Mouse (Mus musculus): ENCODE data around the gene Fndc1. TPM values are rescaled to one million over a fixed set of nuclear protein-coding genes. Genes with fewer than 3 reads are reported as not detected.

The Fndc1 gene
- polyA plus RNA-seq, 1 experiment: 3.4 TPM

- Histone ChIP-seq H3K4me1 (replicated peaks; ENCODE audit: control insufficient read depth, insufficient read depth, low read length) (no peaks in the 10 kb centered on the region), H3K4me3 (ENCODE audit: control insufficient read depth, insufficient read depth, low read length) (no peak overlapping the region), H3K27ac (ENCODE audit: control insufficient read depth, insufficient read depth, low read length) (no peak overlapping the region), H3K36me3 (ENCODE audit: control insufficient read depth, insufficient read depth, low read length) (no peaks in the 10 kb centered on the region), H3K27me3 (ENCODE audit: control insufficient read depth, insufficient read depth, low read length) (no peaks in the 10 kb centered on the region)
- 22% methylated on average over 2 of the region's 2 CpGs for WGBS
- peak; percentile 16 for DNase-seq
- TF ChIP-seq CTCF (IDR thresholded peaks at IDR 0.05; ENCODE audit: borderline replicate concordance, control insufficient read depth, extremely low read depth, insufficient read depth, low read length, poor library complexity) (no peak), POLR2A (IDR thresholded peaks at IDR 0.05; ENCODE audit: control insufficient read depth, extremely low read depth, insufficient read depth, low read length, poor library complexity) (no peak)
These were observed 86.1 kb downstream of the Fndc1 start for GRCm38 (mm10) chr17:7740988-7741387.

GRCm38 (mm10) chr17:7722991-7723390, 104.1 kb downstream of the Fndc1 start:
- no peaks in the 10 kb centered on the region for H3K27me3 ChIP-seq (ENCODE audit: control insufficient read depth, insufficient read depth, low read length)

DNA sequence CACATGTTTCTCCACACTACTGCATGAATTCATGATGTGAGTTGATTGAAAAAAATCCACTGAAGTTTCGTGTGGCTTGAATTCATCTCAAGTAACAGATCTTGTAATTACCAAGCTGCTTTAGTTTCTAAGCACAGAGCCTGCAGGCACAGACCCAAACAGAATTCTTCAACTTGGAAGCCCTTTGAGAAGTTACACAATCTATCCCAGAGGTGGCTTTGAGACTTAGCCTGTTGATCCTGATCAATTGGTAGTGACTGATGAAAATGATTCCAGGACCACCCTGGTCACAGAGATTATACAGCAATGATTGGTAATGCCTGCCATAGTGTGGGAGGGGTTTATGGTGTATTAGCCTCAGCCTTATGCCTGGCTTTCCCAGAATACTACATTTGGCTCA, 108.2 kb downstream of the Fndc1 start:
- 88% methylated on average over 1 of the region's 1 CpGs for WGBS
- no peak overlapping the region for H3K4me3 ChIP-seq (ENCODE audit: control insufficient read depth, insufficient read depth, low read length)
- no peak overlapping the region for H3K27ac ChIP-seq (ENCODE audit: control insufficient read depth, insufficient read depth, low read length)
- no peaks in the 10 kb centered on the region for H3K36me3 ChIP-seq (ENCODE audit: control insufficient read depth, insufficient read depth, low read length)
- no peak for DNase-seq
- H3K4me1 ChIP-seq (replicated peaks; ENCODE audit: control insufficient read depth, insufficient read depth, low read length): no peaks in the 10 kb centered on the region
- TF ChIP-seq POLR2A (IDR thresholded peaks at IDR 0.05; ENCODE audit: control insufficient read depth, extremely low read depth, insufficient read depth, low read length, poor library complexity) (no peak), CTCF (IDR thresholded peaks at IDR 0.05; ENCODE audit: borderline replicate concordance, control insufficient read depth, extremely low read depth, insufficient read depth, low read length, poor library complexity) (no peak)
- H3K27me3 ChIP-seq (ENCODE audit: control insufficient read depth, insufficient read depth, low read length): no peaks in the 10 kb centered on the region

More at GRCm38 (mm10) chr17:7722991-7723390, 104.1 kb downstream of the Fndc1 start:
- Histone ChIP-seq H3K4me1 (replicated peaks; ENCODE audit: control insufficient read depth, insufficient read depth, low read length) (no peaks in the 10 kb centered on the region), H3K36me3 (ENCODE audit: control insufficient read depth, insufficient read depth, low read length) (no peaks in the 10 kb centered on the region), H3K4me3 (ENCODE audit: control insufficient read depth, insufficient read depth, low read length) (no peak overlapping the region), H3K27ac (ENCODE audit: control insufficient read depth, insufficient read depth, low read length) (no peak overlapping the region)
- DNase-seq: no peak
- WGBS: 94% methylated on average over 4 of the region's 4 CpGs
- no peak for TF ChIP-seq CTCF (IDR thresholded peaks at IDR 0.05; ENCODE audit: borderline replicate concordance, control insufficient read depth, extremely low read depth, insufficient read depth, low read length, poor library complexity)
- TF ChIP-seq POLR2A (IDR thresholded peaks at IDR 0.05; ENCODE audit: control insufficient read depth, extremely low read depth, insufficient read depth, low read length, poor library complexity): no peak

- Histone ChIP-seq H3K4me3 (ENCODE audit: control insufficient read depth, insufficient read depth, low read length) (no peak overlapping the region), H3K4me1 (replicated peaks; ENCODE audit: control insufficient read depth, insufficient read depth, low read length) (no peaks in the 10 kb centered on the region), H3K27ac (ENCODE audit: control insufficient read depth, insufficient read depth, low read length) (no peak overlapping the region), H3K36me3 (ENCODE audit: control insufficient read depth, insufficient read depth, low read length) (no peaks in the 10 kb centered on the region), H3K27me3 (ENCODE audit: control insufficient read depth, insufficient read depth, low read length) (no peaks in the 10 kb centered on the region)
- WGBS: 69% methylated on average over 6 of the region's 6 CpGs
- no peak for DNase-seq
- no peak for TF ChIP-seq POLR2A (IDR thresholded peaks at IDR 0.05; ENCODE audit: control insufficient read depth, extremely low read depth, insufficient read depth, low read length, poor library complexity)
- TF ChIP-seq CTCF (IDR thresholded peaks at IDR 0.05; ENCODE audit: borderline replicate concordance, control insufficient read depth, extremely low read depth, insufficient read depth, low read length, poor library complexity): no peak
These were observed 109.2 kb downstream of the Fndc1 start for GRCm38 (mm10) chr17:7717945-7718344.

- H3K36me3 ChIP-seq (ENCODE audit: control insufficient read depth, insufficient read depth, low read length): no peaks in the 10 kb centered on the region
- DNase-seq: no peak
- no peak overlapping the region for H3K27ac ChIP-seq (ENCODE audit: control insufficient read depth, insufficient read depth, low read length)
- TF ChIP-seq CTCF (IDR thresholded peaks at IDR 0.05; ENCODE audit: borderline replicate concordance, control insufficient read depth, extremely low read depth, insufficient read depth, low read length, poor library complexity) (no peak), POLR2A (IDR thresholded peaks at IDR 0.05; ENCODE audit: control insufficient read depth, extremely low read depth, insufficient read depth, low read length, poor library complexity) (no peak)
- H3K27me3 ChIP-seq (ENCODE audit: control insufficient read depth, insufficient read depth, low read length): no peaks in the 10 kb centered on the region
- 71% methylated on average over 2 of the region's 2 CpGs for WGBS
- no peaks in the 10 kb centered on the region for H3K4me1 ChIP-seq (replicated peaks; ENCODE audit: control insufficient read depth, insufficient read depth, low read length)
- H3K4me3 ChIP-seq (ENCODE audit: control insufficient read depth, insufficient read depth, low read length): no peak overlapping the region
These were observed 114.1 kb downstream of the Fndc1 start for GRCm38 (mm10) chr17:7713020-7713419.

- Histone ChIP-seq H3K27ac (ENCODE audit: control insufficient read depth, insufficient read depth, low read length) (no peak overlapping the region), H3K4me1 (replicated peaks; ENCODE audit: control insufficient read depth, insufficient read depth, low read length) (no peaks in the 10 kb centered on the region), H3K4me3 (ENCODE audit: control insufficient read depth, insufficient read depth, low read length) (no peak overlapping the region), H3K27me3 (ENCODE audit: control insufficient read depth, insufficient read depth, low read length) (no peaks in the 10 kb centered on the region), H3K36me3 (ENCODE audit: control insufficient read depth, insufficient read depth, low read length) (no peaks in the 10 kb centered on the region)
- TF ChIP-seq CTCF (IDR thresholded peaks at IDR 0.05; ENCODE audit: borderline replicate concordance, control insufficient read depth, extremely low read depth, insufficient read depth, low read length, poor library complexity) (no peak), POLR2A (IDR thresholded peaks at IDR 0.05; ENCODE audit: control insufficient read depth, extremely low read depth, insufficient read depth, low read length, poor library complexity) (no peak)
- DNase-seq: no peak
- WGBS: 69% methylated on average over 4 of the region's 4 CpGs
These were observed 120.0 kb downstream of the Fndc1 start for GRCm38 (mm10) chr17:7707073-7707472.

DNA sequence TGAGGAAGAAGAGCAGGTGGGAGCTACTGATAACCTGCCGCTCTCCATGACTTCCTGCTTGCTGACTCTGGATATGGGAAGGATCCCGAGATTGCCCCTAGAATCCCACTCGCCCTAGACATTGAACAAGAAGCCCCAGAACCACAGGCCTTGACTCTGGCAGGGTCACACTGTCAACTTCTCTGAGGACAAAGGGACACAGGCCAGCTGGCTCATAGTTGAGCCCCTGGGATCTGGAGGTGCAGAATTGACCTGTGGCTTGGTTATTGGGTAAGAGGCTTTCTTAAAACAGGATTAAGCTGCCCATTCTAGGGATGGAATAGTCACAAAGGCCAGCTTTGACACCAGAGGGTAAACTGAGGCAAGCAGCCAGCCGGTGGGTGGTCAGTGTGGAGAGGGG, 136.8 kb downstream of the Fndc1 start:
- no peak for DNase-seq
- Histone ChIP-seq H3K4me3 (ENCODE audit: control insufficient read depth, insufficient read depth, low read length) (no peak overlapping the region), H3K4me1 (replicated peaks; ENCODE audit: control insufficient read depth, insufficient read depth, low read length) (no peaks in the 10 kb centered on the region), H3K36me3 (ENCODE audit: control insufficient read depth, insufficient read depth, low read length) (no peaks in the 10 kb centered on the region), H3K27ac (ENCODE audit: control insufficient read depth, insufficient read depth, low read length) (no peak overlapping the region), H3K27me3 (ENCODE audit: control insufficient read depth, insufficient read depth, low read length) (no peaks in the 10 kb centered on the region)
- TF ChIP-seq CTCF (IDR thresholded peaks at IDR 0.05; ENCODE audit: borderline replicate concordance, control insufficient read depth, extremely low read depth, insufficient read depth, low read length, poor library complexity) (no peak), POLR2A (IDR thresholded peaks at IDR 0.05; ENCODE audit: control insufficient read depth, extremely low read depth, insufficient read depth, low read length, poor library complexity) (no peak)
- 78% methylated on average over 4 of the region's 4 CpGs for WGBS

Other genes starting within 250 kb of the Fndc1 start
- 8.9 and 9.0 TPM in 2 replicates for gene Tagap, start 98.7 kb upstream of the Fndc1 start, polyA plus RNA-seq (2012; rRNA removed)
- gene Rsph3a, start 118.3 kb upstream of the Fndc1 start, polyA plus RNA-seq (2012; rRNA removed): 47.1 and 54.6 TPM in 2 replicates